In the genomic region with DNA sequence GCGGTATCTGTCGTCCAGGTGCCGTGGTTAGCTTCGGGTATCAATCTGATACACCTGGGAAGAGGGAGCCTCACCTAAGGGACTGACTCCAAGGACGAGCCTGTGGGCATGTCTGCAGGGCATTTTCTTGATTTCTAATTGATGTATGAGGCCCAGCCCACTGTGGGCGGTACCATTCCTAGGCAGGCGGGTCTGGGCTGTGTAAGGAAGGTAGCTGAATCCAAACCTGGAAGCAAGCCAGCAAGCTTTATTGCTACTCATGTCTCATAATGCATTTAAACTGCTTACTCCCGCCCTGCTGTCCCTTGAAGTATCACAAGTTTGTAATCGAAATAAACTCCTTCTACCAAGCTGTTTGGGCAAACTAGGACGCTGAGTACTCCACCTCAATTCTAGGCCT, we compare ENCODE assay signal across 27 mouse cellular contexts. TPM values are rescaled to one million over a fixed set of nuclear protein-coding genes. Genes with fewer than 3 reads are reported as not detected.
DNase-seq lines count a peak whose midpoint lies in the region; ATAC-seq and TF ChIP-seq lines count a peak whose summit lies in the region.
"Had no signal": no experiment of that assay in that cellular context is flagged by ENCODE, and none has a peak within 500 bp of the region (broad histone marks: within the 10 kb centered on the region; RNA-seq: fewer than 3 reads in every experiment).

No protein-coding gene starts in this region.

- no peak overlapping the region for H3K4me3 ChIP-seq in heart, embryonic 12.5 days
- H3K4me3 ChIP-seq in MEL (ENCODE audit: control insufficient read depth in 1 of 2, insufficient read depth in 1 of 2, low read depth in 2 of 2, low read length in 2 of 2) = no peak overlapping the region
- H3K4me3 ChIP-seq in intestine, embryonic 16.5 days (ENCODE audit: low read length) = no peak overlapping the region
- no peak overlapping the region for H3K4me3 ChIP-seq in small intestine, adult 2 months (ENCODE audit: low read depth, low read length)
- H3K4me3 ChIP-seq: embryonic facial prominence, embryonic 10.5 days; embryonic facial prominence, embryonic 13.5 days; erythroblast, embryonic 14.5 days; forebrain, embryonic 12.5 days; forebrain, embryonic 15.5 days; heart, adult 2 months; heart, embryonic 10.5 days; hindbrain, embryonic 12.5 days; hindbrain, embryonic 15.5 days had no signal

- no peaks in the 10 kb centered on the region for H3K27me3 ChIP-seq in heart, embryonic 12.5 days (replicated peaks)
- no peaks in the 10 kb centered on the region for H3K27me3 ChIP-seq in MEL (ENCODE audit: control insufficient read depth in 1 of 2, insufficient read depth in 2 of 2, low read length in 2 of 2)
- no peaks in the 10 kb centered on the region for H3K27me3 ChIP-seq in intestine, embryonic 16.5 days (replicated peaks; ENCODE audit: control insufficient read depth, insufficient read depth, low read length)
- H3K27me3 ChIP-seq in small intestine, adult 2 months (ENCODE audit: control insufficient read depth, insufficient read depth, low read length) = no peaks in the 10 kb centered on the region
- H3K27me3 ChIP-seq: CH12.LX; embryonic facial prominence, embryonic 13.5 days; forebrain, embryonic 12.5 days; forebrain, embryonic 15.5 days; hindbrain, embryonic 12.5 days; hindbrain, embryonic 15.5 days had no signal

- TF ChIP-seq CTCF in MEL (IDR thresholded peaks at IDR 0.05 in 2 of 3, conservative IDR thresholded peaks at IDR 0.05 in 1 of 3; ENCODE audit: control insufficient read depth in 1 of 3, insufficient read depth in 1 of 3, low read depth in 2 of 3, low read length in 3 of 3, poor library complexity in 1 of 3, severe bottlenecking in 1 of 3) = no peak
- no peak for TF ChIP-seq CTCF in small intestine, adult 2 months (IDR thresholded peaks at IDR 0.05; ENCODE audit: extremely low read depth, insufficient read length, insufficient replicate concordance, low read depth, low read length)

- H3K9ac ChIP-seq in heart, embryonic 12.5 days = no peak overlapping the region
- no peak overlapping the region for H3K9ac ChIP-seq in MEL (ENCODE audit: control insufficient read depth, low read depth, low read length, poor library complexity, severe bottlenecking)
- H3K9ac ChIP-seq in intestine, embryonic 16.5 days (ENCODE audit: low read depth, low read length) = no peak overlapping the region
- H3K9ac ChIP-seq: embryonic facial prominence, embryonic 13.5 days; forebrain, embryonic 12.5 days; forebrain, embryonic 15.5 days; hindbrain, embryonic 12.5 days; hindbrain, embryonic 15.5 days had no signal

- peaks cover 85% of the 10 kb centered on the region for H3K36me3 ChIP-seq in heart, embryonic 12.5 days
- peaks cover 0 to 11% of the 10 kb centered on the region in 2 experiments; a peak in 2 of 4 replicates for H3K36me3 ChIP-seq in MEL (ENCODE audit: control insufficient read depth in 1 of 2, insufficient read depth in 2 of 2, low read length in 2 of 2)
- peaks cover 53% of the 10 kb centered on the region for H3K36me3 ChIP-seq in intestine, embryonic 16.5 days (ENCODE audit: control insufficient read depth, insufficient read depth, low read length)
- peaks cover 43% of the 10 kb centered on the region for H3K36me3 ChIP-seq in small intestine, adult 2 months (ENCODE audit: control insufficient read depth, insufficient read depth, low read length)

- no peak for ATAC-seq in heart, embryonic 12.5 days (ENCODE audit: insufficient number of reproducible peaks, low FRiP score)
- peak; percentile 61 for ATAC-seq in intestine, embryonic 16.5 days
- ATAC-seq: forebrain, embryonic 15.5 days had no signal

- no peak overlapping the region for H3K27ac ChIP-seq in heart, embryonic 12.5 days (ENCODE audit: poor library complexity, severe bottlenecking)
- no peak overlapping the region for H3K27ac ChIP-seq in MEL (ENCODE audit: control insufficient read depth, low read depth, low read length)
- H3K27ac ChIP-seq in intestine, embryonic 16.5 days (ENCODE audit: low read length) = no peak overlapping the region
- peak overlapping the region; percentile 8 for H3K27ac ChIP-seq in small intestine, adult 2 months (ENCODE audit: insufficient read depth, low read depth, low read length)
- H3K27ac ChIP-seq: embryonic facial prominence, embryonic 10.5 days; embryonic facial prominence, embryonic 13.5 days; forebrain, embryonic 12.5 days; forebrain, embryonic 15.5 days; heart, adult 2 months; heart, embryonic 10.5 days; hindbrain, embryonic 12.5 days; hindbrain, embryonic 15.5 days had no signal

- peak; percentile 81 for DNase-seq in heart, adult 11 months
- DNase-seq in MEL (ENCODE audit: low read depth, low spot score) = peak; percentile 17
- DNase-seq in layer of hippocampus, adult 9-10 months (ENCODE audit: low spot score) = no peak
- no peak for DNase-seq in kidney, adult 8-10 months
- DNase-seq: adrenal gland, adult 2 months; adrenal gland, postnatal 14 days; B cell, adult 2 months; cerebellum, adult 11 months; cerebellum, adult 8-10 months; cerebellum, postnatal 10 days; cerebellum, postnatal 36 days; embryo, embryonic 11 days; gastrocnemius, postnatal 14 days; heart, adult 2 months had no signal

- no peak for TF ChIP-seq POLR2A in MEL (IDR thresholded peaks at IDR 0.05; ENCODE audit: control insufficient read depth in 1 of 2, insufficient read depth in 1 of 2, low read depth in 1 of 2, low read length in 2 of 2, poor library complexity in 1 of 2)
- TF ChIP-seq POLR2A in small intestine, adult 2 months (IDR thresholded peaks at IDR 0.05; ENCODE audit: low read depth, low read length) = no peak

- no peaks in the 10 kb centered on the region for H3K9me3 ChIP-seq in heart, embryonic 12.5 days (replicated peaks)
- H3K9me3 ChIP-seq in MEL (replicated peaks; ENCODE audit: insufficient read depth, low read length) = no peaks in the 10 kb centered on the region
- H3K9me3 ChIP-seq in intestine, embryonic 16.5 days (ENCODE audit: control insufficient read depth, low read length) = 0 out of 2 replicates have a peak, but pooled peaks cover 5% of the 10 kb centered on the region
- H3K9me3 ChIP-seq: embryonic facial prominence, embryonic 13.5 days; forebrain, embryonic 15.5 days; G1E; heart, embryonic 10.5 days; hindbrain, embryonic 12.5 days; hindbrain, embryonic 15.5 days had no signal

- WGBS in heart, embryonic 12.5 days = 90% methylated on average over 10 of the region's 10 CpGs
- WGBS in intestine, embryonic 16.5 days = 83% methylated on average over 10 of the region's 10 CpGs
- 41% methylated on average over 10 of the region's 10 CpGs for WGBS in small intestine, adult 2 months

- H3K4me2 ChIP-seq in heart, embryonic 12.5 days = no peak overlapping the region
- H3K4me2 ChIP-seq in intestine, embryonic 16.5 days (ENCODE audit: low read depth, low read length) = no peak overlapping the region
- H3K4me2 ChIP-seq: embryonic facial prominence, embryonic 13.5 days; forebrain, embryonic 12.5 days; forebrain, embryonic 15.5 days; hindbrain, embryonic 12.5 days; hindbrain, embryonic 15.5 days had no signal

- no peak for TF ChIP-seq EP300 in MEL (IDR thresholded peaks at IDR 0.05; ENCODE audit: low read depth in 1 of 2, low read length in 2 of 2)

- peaks cover 9% of the 10 kb centered on the region for H3K4me1 ChIP-seq in heart, embryonic 12.5 days (replicated peaks)
- H3K4me1 ChIP-seq in MEL (ENCODE audit: control insufficient read depth in 1 of 2, insufficient read depth in 2 of 2, low read length in 2 of 2) = no peaks in the 10 kb centered on the region
- no peaks in the 10 kb centered on the region for H3K4me1 ChIP-seq in intestine, embryonic 16.5 days (ENCODE audit: control insufficient read depth, insufficient read depth, low read length)
- peaks cover 9% of the 10 kb centered on the region; the same call in 1 of the 2 replicates for H3K4me1 ChIP-seq in small intestine, adult 2 months (ENCODE audit: control insufficient read depth, insufficient read depth, insufficient read length, low read length)
- H3K4me1 ChIP-seq: forebrain, embryonic 12.5 days; forebrain, embryonic 15.5 days; hindbrain, embryonic 12.5 days; hindbrain, embryonic 15.5 days had no signal

- H3K79me2 ChIP-seq in MEL (ENCODE audit: control insufficient read depth, insufficient read depth, low read length, poor library complexity) = peaks cover 10% of the 10 kb centered on the region

- TF ChIP-seq RAD21 in MEL (IDR thresholded peaks at IDR 0.05; ENCODE audit: low read depth, low read length) = no peak

TF ChIP-seq in MEL, 35 proteins besides CTCF, POLR2A, EP300 and RAD21 (continues in another document):
- TF ChIP-seq USF2 (IDR thresholded peaks at IDR 0.05; ENCODE audit: borderline replicate concordance in 1 of 2, insufficient read depth in 1 of 2, low read depth in 1 of 2, low read length in 2 of 2) = no peak
- TF ChIP-seq MXI1 (IDR thresholded peaks at IDR 0.05; ENCODE audit: low read depth, low read length) = no peak
- TF ChIP-seq GATA1 (IDR thresholded peaks at IDR 0.05; ENCODE audit: low read depth, low read length) = no peak
- no peak for TF ChIP-seq HCFC1 (IDR thresholded peaks at IDR 0.05; ENCODE audit: low read depth, low read length)
- TF ChIP-seq MYC (IDR thresholded peaks at IDR 0.05; ENCODE audit: low read depth, low read length) = no peak
- no peak for TF ChIP-seq GABPA (IDR thresholded peaks at IDR 0.05; ENCODE audit: low read depth, low read length)
- no peak for TF ChIP-seq MYB (IDR thresholded peaks at IDR 0.05; ENCODE audit: low read depth, low read length)
- TF ChIP-seq CHD2 (IDR thresholded peaks at IDR 0.05; ENCODE audit: low read length) = no peak
- TF ChIP-seq JUND (IDR thresholded peaks at IDR 0.05; ENCODE audit: low read depth, low read length) = no peak
- no peak for TF ChIP-seq E2F4 (IDR thresholded peaks at IDR 0.05; ENCODE audit: borderline replicate concordance, low read depth, low read length)
- TF ChIP-seq ELF1 (IDR thresholded peaks at IDR 0.05; ENCODE audit: low read depth, low read length) = no peak
- TF ChIP-seq ZKSCAN1 (IDR thresholded peaks at IDR 0.05; ENCODE audit: low read depth, low read length) = no peak

RNA-seq across cellular contexts. Expression of a gene that starts 10.5 kb away (rescaled TPM):
- polyA plus RNA-seq in heart, embryonic 12.5 days (2016; fragmentation: Nextera tagmentation; extraction: Ambion mirVana) = 141 and 152 TPM in 2 replicates
- total RNA-seq in MEL (2012; rRNA removed) = 131 and 159 TPM in 2 replicates
- 100 to 1,000 TPM in 1 of 2 experiments, not detected in 1; 245 TPM for polyA plus RNA-seq in MEL (2012; ENCODE audit: insufficient read depth in 1 of 2, insufficient read length in 2 of 2, low read depth in 1 of 2, low replicate concordance in 2 of 2, missing spikeins in 1 of 2)
- polyA plus RNA-seq in intestine, embryonic 16.5 days (2015; fragmentation: Nextera tagmentation; extraction: Ambion mirVana) = 235 and 246 TPM in 2 replicates
- polyA plus RNA-seq in small intestine, adult 2 months (2012; rRNA removed) = 59.8 and 93.3 TPM in 2 replicates

RNA-seq across cellular contexts. Expression of a gene that starts 53.1 kb away (rescaled TPM):
- polyA plus RNA-seq in heart, embryonic 12.5 days (2016; fragmentation: Nextera tagmentation; extraction: Ambion mirVana) = 0.72 and 0.81 TPM in 2 replicates
- not detected in 2 replicates for total RNA-seq in MEL (2012; rRNA removed)
- polyA plus RNA-seq in MEL (2012; ENCODE audit: insufficient read depth in 1 of 2, insufficient read length in 2 of 2, low read depth in 1 of 2, low replicate concordance in 2 of 2, missing spikeins in 1 of 2) = not detected
- polyA plus RNA-seq in intestine, embryonic 16.5 days (2015; fragmentation: Nextera tagmentation; extraction: Ambion mirVana) = 4.8 and 4.9 TPM in 2 replicates
- polyA plus RNA-seq in small intestine, adult 2 months (2012; rRNA removed) = 4.6 and 8.2 TPM in 2 replicates
- polyA plus RNA-seq: G1E had no signal

Comparison
In these comparisons a context has a peak if more than half of its experiments do, and no peak if none do; other contexts are left out.
1. DNase-seq: peak in heart, adult 11 months (single experiment) and MEL (single experiment); none in layer of hippocampus, adult 9-10 months (single experiment) and kidney, adult 8-10 months (0 of 2).